Mouse (Mus musculus): Measurements from ENCODE around the gene Cxcr5. TPM values are rescaled to one million over a fixed set of nuclear protein-coding genes. Genes with fewer than 3 reads are reported as not detected.

Gene Cxcr5
- total RNA-seq, 2 experiments from 2014 or later, result 0.12 to 0.20 TPM

DNA sequence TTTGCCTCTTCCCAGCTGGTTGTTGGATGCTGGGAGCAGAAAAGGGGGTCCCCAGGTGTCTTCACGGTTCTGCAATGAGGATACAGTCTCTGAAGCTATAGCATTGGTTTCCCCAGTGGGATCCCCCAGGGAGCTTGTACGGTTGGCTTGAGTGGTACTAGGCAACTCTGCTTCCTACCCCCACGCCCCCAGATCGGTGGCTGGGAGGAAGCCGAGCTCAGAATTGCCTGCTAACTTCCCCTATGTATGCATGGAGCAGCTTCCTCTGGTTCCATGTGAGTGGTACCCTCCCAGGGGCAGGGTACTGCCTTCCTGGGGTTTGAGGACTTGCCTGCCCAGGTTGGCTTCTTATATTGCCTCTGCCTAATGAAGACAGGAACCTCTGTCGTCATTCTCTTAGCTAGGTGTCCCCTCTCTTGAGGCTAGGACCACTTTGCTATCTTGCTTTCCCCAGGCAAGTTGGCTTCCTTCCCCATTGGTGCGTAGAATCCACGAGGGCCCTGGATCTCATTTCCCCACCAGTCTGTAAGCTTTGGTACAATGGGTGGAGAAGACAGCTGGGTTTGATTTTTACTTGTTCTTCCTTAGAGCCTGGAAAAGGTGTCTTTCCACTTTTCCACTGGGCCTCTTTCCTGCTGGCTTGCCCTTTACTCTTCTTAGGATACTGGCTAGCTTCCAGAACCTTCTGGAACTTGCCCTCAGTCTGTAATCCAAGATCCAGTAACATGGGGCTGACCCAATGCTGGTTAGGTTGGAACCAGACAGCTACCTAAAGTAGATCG lies 49.6 kb downstream of the Cxcr5 start:
- DNase-seq, result peak in 1 of 2 experiments; percentile 13
- intact Hi-C loops (cut with DNase I), result loop anchor here (2.0 to 5.0 kb wide), 2 partner anchors 35 to 93 kb away; partner anchors contain the start of gene Ddx6

DNA sequence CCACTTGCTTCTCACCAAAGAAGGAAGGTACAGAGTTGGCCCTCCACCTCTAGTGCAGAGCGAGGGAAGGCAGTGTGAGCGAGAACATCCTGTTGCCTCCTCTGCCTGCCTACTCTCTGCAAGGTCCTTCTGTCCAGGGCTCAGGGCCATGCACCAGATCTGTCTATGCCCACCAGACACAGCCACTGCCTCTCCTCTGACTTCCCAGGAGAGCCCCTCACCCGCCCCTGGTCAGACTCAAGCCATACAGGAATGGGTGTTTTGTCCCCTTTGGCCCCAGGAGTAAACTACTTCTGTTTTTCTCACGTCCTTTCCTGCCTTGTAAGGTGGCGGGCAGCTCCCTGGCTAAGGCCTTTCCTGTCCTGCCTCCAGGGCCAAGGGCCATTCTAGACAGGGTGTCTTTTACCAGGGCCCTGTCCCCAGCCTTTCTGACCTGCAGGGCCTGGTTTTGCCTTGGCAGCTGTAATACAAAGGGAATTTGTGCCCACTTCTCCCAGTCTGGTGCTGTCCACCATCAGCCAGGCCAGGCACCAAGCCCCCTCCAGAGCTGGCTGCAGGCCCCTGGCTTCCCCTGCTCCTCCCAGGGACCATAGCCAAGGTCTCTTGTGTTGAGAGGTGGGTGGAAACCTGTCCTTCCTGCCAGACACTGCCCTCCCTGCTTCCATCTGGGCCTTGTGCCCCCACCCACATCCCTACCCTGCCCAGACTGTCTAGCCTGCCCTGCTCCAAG lies 50.6 kb downstream of the Cxcr5 start:
- peak; percentile 71 to 77 for DNase-seq
- intact Hi-C loops (cut with DNase I), result loop anchor here (2.0 to 5.0 kb wide), 2 partner anchors 34 to 94 kb away; partner anchors contain the start of gene Ddx6

DNA sequence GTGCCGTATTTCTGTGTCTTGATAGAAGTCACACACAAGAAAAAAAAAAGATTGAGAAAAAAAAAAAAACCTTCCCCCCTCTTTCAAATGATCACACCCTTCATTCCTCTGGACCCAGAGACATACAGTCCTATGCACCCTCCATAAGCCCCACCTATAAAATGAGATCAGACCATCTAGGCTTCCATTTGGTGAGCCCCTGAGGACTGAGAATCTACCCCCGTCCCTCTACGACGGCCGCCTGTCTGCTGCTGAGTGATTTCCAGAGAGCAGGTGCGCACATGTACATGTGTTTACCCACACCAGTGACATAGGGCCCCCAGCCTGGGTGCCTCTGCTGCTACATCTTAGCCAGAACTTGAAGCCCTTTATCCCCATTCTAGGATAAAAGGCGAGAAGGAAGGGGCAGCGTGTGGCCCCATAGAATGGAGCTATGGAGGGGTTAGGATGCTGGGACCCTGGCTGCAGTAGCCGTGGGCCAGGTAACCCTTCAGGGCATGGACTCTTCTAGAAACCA lies 51.3 kb downstream of the Cxcr5 start:
- DNase-seq, result peak in 1 of 2 experiments; percentile 23
- intact Hi-C loops (cut with DNase I), result loop anchor here (2.0 to 5.0 kb wide), 2 partner anchors 33 to 94 kb away; partner anchors contain the start of gene Ddx6

DNA sequence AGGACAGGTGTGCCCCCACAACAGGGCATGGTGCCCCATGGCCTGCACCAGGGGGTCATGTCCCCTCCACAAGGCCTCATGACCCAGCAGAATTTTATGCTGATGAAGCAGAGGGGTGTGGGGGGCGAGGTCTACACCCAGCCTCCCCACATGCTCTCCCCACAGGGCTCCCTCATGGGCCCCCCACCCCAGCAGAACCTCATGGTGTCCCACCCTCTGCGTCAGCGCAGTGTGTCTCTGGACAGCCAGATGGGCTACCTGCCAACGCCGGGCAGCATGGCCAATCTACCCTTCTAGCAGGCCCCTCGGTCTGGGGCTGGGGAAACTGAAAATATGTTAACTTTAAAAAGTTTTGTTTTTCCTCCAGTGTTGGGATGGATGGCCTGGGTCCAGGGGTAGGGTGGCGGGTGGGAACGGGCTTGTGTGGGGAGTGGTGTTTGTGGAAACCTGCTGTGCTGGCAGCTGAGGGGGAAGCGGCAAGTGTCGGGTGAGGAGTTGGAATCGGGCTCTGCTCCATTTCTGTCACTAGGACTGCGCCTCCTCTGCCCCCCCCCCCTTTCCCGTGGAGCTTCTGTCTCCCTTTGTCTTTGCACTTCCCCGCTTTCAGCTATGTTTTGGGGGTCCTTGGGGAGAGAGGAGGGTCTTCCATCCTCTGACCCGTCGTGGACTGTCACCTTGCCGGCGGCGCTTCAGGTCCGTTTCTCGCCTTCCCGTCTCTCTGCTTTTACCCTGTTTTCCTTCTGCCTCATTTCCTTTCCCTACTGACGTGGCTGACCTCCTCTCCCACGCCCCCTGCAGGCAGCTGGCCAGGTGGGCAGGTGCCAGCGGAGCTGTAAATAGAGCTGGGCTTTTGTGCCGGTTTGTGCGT lies 52.0 kb downstream of the Cxcr5 start:
- intact Hi-C loops (cut with DNase I), result loop anchor here (2.0 to 5.0 kb wide), 2 partner anchors 32 to 95 kb away; partner anchors contain the start of gene Ddx6
- DNase-seq, result peak; percentile 91 to 96

GRCm38 (mm10) chr9:44508721-44509486 lies 52.8 kb downstream of the Cxcr5 start:
- intact Hi-C loops (cut with DNase I), result no loop called here
- peak in 1 of 2 experiments; percentile 14 for DNase-seq

DNA sequence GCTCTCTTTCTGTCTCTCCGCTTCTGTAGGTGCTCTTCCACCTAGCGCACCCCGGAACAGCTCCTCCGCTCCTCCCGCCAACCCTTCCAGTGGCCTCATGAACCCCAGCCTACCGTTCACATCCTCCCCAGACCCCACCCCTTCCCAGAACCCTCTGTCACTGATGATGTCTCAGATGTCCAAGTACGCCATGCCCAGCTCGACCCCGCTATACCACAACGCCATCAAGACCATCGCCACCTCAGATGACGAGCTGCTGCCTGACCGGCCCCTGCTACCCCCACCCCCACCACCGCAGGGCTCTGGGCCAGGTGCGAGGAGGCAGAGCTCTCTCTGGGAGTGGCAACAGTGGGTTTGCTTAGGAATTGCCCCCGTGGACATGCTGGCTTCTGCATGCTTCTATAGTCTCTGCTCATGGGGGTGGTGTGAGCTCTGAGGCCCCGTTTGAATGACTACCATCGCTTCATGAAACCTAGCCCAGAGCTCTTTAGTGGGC lies 53.5 kb downstream of the Cxcr5 start:
- DNase-seq, result no peak
- intact Hi-C loops (cut with DNase I), result no loop called here

- DNase-seq, result no peak
- intact Hi-C loops (cut with DNase I), result no loop called here
These were observed 54.3 kb downstream of the Cxcr5 start for GRCm38 (mm10) chr9:44507345-44507744.

- intact Hi-C loops (cut with DNase I), result no loop called here
- DNase-seq, result no peak
These were observed 55.1 kb downstream of the Cxcr5 start for GRCm38 (mm10) chr9:44506566-44506965.

- intact Hi-C loops (cut with DNase I), result no loop called here
- DNase-seq, result peak in 1 of 2 experiments; percentile 11
These were observed 55.7 kb downstream of the Cxcr5 start for GRCm38 (mm10) chr9:44505824-44506467.

DNA sequence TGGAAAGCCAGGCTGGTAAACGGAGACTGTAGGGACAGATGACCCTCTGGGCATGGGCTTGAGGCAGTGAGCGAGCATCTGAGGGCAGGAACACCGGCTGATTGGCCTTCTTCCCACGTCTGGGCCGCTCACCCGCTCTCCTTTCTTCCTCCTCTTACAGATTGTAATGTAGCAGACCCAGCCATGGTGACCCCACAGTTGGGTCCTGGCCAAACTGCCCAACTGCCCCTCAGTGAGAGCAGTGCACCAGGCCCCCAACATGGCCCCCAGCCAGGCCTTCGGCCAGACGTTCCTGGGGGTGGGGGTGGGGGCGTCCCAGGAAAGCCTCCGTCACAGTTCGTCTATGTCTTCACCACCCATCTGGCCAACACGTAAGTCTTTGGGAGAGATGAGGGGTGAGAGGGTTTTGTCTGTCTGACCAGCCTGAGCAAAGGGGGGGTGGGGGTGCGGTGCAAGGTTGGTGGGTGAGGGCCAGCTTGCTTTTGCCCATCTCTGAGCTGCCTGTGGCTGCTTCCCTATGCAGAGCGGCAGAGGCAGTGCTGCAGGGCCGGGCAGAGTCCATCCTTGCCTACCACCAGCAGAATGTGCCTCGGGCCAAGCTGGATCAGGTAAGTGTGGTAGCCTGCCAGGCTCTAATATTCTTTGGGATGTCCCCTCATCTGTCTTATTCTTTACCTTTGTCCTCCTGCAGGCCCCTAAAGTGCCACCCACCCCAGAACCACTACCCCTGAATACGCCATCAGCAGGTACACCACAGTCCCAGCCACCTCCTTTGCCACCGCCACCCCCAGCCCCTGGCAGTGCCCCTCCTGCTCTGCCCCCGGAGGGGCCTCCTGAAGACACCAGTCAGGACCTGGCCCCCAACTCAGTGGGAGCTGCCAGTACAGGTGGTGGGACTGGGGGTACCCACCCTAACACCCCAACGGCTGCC lies 56.5 kb downstream of the Cxcr5 start:
- peak in 1 of 2 experiments; percentile 9 for DNase-seq
- intact Hi-C loops (cut with DNase I), result loop anchor here (5.0 kb wide), 1 partner anchor 142 kb away; no protein-coding TSS in a partner anchor

DNA sequence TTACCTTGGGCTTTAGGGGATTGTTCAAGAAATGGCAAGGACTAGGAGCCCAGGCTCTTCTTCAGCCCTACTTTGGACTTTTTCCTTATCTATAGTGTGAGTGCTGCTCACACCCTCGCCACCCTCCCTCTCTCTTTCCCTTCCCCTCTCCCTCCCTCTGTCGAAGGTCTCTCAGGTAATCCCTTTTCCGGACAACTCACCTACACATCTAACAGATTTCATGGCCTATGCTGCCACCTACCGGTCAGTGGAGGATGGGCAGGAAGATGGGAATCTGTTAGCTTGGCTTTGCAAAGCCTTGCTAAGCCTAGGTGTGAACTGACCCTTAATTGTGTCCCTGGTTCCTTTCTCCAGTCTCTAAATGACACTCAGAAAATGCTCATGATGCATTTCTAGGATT lies 59.7 kb downstream of the Cxcr5 start:
- peak; percentile 84 to 89 for DNase-seq
- intact Hi-C loops (cut with DNase I), result loop anchor here (1.0 to 5.0 kb wide), 3 partner anchors 20 to 145 kb away; partner anchors contain the start of genes Bcl9l and Upk2

DNA sequence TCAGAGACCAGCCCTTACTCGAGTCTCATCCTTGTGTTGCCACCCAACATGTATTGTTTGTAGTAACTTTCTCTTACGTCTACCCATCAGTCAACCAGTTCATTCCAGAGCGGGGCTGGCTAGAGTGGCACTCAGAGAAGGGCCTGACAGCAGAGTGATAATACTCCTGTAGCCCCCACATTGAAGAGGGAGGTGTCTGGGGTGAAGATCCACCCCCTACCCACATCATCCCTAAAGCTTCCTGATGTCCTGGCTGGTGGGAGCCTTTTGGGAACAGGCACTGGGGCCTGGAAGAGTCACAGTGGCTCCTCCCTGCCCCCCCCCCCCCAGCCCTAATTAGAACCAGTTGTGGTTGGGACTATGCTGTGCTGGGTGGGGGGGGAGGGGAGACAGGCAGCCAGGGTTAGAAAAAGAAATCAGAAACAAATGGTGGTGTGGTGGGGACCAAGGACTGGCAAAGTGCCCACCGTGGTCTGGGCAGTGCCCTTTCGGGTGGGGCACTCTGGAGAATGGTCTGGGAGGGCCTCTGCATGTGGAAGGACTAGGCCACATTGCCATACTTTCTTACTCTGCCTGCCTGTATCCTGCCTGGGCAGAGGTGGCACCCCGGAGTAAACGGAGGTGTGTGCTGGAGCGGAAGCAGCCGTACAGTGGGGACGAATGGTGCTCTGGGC lies 60.3 kb downstream of the Cxcr5 start:
- peak in 1 of 2 experiments; percentile 16 for DNase-seq
- intact Hi-C loops (cut with DNase I), result loop anchor here (5.0 kb wide), 1 partner anchor 146 kb away; no protein-coding TSS in a partner anchor

DNA sequence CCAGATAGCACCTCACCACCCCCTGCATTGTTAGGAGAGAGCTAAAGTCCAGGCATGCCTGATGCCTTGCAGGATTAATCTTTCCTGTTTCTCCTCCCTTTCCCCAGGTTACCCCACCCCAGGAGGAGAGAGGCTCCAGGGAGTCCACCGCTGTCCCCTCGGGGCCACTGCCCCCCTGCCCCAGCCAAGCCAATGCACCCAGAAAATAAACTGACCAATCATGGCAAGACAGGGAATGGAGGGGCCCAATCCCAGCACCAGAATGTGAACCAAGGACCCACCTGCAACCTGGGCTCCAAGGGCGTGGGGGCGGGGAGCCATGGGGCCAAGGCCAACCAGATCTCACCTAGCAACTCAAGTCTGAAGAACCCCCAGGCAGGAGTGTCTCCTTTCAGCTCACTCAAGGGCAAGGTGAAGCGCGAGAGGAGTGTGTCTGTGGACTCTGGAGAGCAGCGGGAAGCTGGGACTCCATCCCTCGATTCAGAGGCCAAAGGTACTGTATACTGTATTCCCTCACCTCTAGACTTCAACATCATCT lies 61.0 kb downstream of the Cxcr5 start:
- DNase-seq, result peak in 1 of 2 experiments; percentile 11
- intact Hi-C loops (cut with DNase I), result loop anchor here (5.0 kb wide), 1 partner anchor 147 kb away; no protein-coding TSS in a partner anchor

GRCm38 (mm10) chr9:44500163-44500533 lies 61.5 kb downstream of the Cxcr5 start:
- DNase-seq, result no peak
- intact Hi-C loops (cut with DNase I), result loop anchor here (5.0 kb wide), 1 partner anchor 147 kb away; no protein-coding TSS in a partner anchor

GRCm38 (mm10) chr9:44499356-44500162 lies 62.1 kb downstream of the Cxcr5 start:
- intact Hi-C loops (cut with DNase I), result loop anchor here (5.0 kb wide), 1 partner anchor 148 kb away; no protein-coding TSS in a partner anchor

More at GRCm38 (mm10) chr9:44499356-44500162, 62.1 kb downstream of the Cxcr5 start:
- peak; percentile 63 to 65 for DNase-seq
